Mouse (Mus musculus): ENCODE measurements around the gene Gapvd1.

DNA sequence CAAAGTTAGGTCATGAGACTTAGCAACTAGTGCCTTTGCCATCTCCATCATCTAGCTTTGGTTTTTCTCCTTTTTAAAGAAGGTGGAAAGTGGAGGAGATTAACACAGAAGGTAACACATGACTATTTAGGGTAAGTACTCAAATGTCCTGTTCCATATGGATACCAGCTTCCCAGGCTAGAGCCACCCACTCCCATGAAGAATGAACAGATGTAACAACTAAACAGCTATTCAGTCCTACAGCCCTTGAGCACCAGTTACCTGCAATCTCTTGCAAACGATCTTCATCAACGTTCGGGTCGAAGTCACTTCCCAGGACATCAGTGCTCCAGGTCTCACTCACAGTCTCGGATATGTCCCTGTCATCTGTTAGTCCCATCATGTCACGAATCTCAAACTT, 43.1 kb downstream of the Gapvd1 start:
- TF ChIP-seq CTCF (conservative IDR thresholded peaks at IDR 0.05; ENCODE audit: low read length) (no peak), NANOG (IDR thresholded peaks at IDR 0.05; ENCODE audit: borderline replicate concordance, low read length) (no peak), POU5F1 (IDR thresholded peaks at IDR 0.05; ENCODE audit: borderline replicate concordance, low read length) (no peak)

Data from E14TG2a.4 (cell line).